Mouse (Mus musculus): ENCODE data around the gene Bglap2. TPM values are rescaled to one million over a fixed set of nuclear protein-coding genes. Genes with fewer than 3 reads are reported as not detected.
"Not testable (repeated sequence)": the region's sequence is repeated elsewhere in the genome, so short reads cannot be mapped to it uniquely, and the experiment has no call there.

Gene Bglap2
- not detected in 2 replicates for polyA plus RNA-seq (2011; ENCODE audit: insufficient read length, low read depth, missing spikeins)

DNA sequence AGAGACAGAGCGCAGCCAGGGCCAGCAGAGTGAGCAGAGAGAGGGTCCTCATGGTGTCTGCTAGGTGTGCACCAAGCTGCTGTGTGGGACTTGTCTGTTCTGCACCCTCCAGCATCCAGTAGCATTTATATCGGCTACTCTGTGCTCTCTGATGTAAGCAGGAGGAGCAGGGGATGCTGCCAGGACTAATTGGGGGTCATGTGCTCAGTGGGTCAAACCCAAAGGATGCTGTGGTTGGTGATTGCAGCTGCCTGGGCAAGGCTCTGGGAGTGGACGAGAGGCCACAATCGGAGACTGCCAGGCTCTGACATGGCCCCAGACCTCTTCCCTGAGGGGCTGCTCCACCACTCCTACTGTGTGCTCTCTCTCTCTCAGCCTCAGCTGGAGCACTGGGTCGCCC, at the start of gene Bglap2:
Bglap2 (minus strand) TSS at position 101 of the 400 bp plus-strand sequence.
- H3K4me1 ChIP-seq (ENCODE audit: control insufficient read depth, insufficient read depth, low read length); H3K27ac ChIP-seq (ENCODE audit: insufficient read depth, low read length); H3K4me3 ChIP-seq (ENCODE audit: insufficient read depth, low read length): not testable (repeated sequence)

DNA sequence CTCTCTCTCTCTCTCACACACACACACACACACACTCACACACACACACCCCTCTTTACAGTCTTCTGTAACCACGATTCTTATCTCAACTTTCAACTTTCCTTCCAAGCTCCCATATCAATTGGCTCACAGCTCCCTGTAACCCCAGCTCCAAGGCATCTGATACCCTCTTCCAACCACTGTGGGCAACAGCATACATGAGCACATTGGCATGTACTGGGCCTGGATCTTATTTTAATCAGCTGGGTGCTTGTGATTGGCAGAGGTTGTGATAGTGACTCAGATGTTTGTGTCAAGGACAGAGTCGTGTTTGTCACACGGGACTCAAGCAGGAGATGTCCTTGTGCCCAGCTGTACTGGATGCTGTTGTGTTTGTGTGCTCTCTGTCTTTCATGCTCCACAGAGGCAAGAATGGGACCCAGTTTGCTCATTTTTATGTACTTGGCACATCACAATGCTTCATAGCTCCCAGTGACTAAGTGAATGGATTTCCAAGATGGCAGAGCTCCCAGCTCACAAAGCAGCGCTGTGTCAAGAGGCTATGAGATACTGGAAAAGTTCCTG, 48.9 kb upstream of the Bglap2 start:
- TF ChIP-seq POLR2A (IDR thresholded peaks at IDR 0.05; ENCODE audit: low read depth, low read length) (no peak), CTCF (IDR thresholded peaks at IDR 0.05; ENCODE audit: borderline replicate concordance, insufficient read depth, low read length) (no peak)
- Histone ChIP-seq H3K4me1 (ENCODE audit: control insufficient read depth, insufficient read depth, low read length) (no peaks in the 10 kb centered on the region), H3K27ac (ENCODE audit: insufficient read depth, low read length) (no peak overlapping the region), H3K4me3 (ENCODE audit: insufficient read depth, low read length) (no peak overlapping the region)

DNA sequence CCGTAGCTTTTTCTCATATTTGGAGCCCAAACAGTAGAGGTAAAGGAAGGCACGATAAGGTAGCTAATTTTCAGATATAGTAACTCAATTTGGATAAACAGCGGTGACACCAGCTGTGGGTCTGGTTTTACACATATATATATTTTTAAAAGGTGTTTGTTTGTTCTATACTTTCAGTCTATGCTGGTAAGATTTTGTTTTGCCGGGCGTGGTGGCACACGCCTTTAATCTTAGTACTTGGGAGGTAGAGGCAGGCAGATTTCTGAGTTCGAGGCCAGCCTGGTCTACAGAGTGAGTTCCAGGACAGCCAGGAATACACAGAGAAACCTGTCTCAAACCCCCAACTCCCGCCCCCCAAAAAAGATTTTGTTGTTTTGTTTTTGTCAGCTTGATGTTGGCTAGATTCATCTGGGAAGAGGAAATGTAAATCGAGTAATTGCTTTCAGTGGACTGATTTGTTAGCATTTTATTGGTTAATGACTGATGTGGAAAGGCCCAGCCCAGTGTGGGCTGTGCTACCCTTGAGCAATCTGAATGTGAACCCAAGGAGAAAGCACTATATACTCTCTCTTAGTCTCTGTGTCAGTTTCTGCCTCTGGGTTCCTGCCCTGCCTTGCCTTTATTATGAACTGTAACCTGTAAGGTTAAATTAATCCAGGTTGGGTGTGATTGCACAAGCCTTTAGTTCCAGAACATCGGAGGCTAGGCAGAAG, 47.4 kb upstream of the Bglap2 start:
- Histone ChIP-seq H3K4me3 (ENCODE audit: insufficient read depth, low read length) (no peak overlapping the region), H3K4me1 (ENCODE audit: control insufficient read depth, insufficient read depth, low read length) (0 out of 2 replicates have a peak, but pooled peaks cover 3% of the 10 kb centered on the region), H3K27ac (ENCODE audit: insufficient read depth, low read length) (no peak overlapping the region)
- no peak for TF ChIP-seq CTCF (IDR thresholded peaks at IDR 0.05; ENCODE audit: borderline replicate concordance, insufficient read depth, low read length)
- no peak for TF ChIP-seq POLR2A (IDR thresholded peaks at IDR 0.05; ENCODE audit: low read depth, low read length)

DNA sequence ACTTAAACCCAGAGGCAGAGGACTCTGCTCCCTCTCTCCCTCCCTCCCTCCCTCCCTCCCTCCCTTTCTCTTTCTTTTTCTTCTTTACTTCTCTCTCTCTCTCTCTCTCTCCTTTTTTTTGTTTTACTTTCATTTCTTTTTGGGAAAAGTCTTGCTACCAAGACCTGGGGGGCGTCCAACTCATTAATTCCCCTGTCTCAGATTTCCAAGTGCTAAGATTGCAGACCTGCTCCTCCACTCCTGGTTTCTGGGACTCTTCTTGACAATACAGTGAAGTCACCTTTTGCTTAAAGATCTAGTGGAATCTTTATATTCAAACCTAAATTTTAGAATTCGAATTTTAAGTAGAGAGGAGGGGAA, 46.8 kb upstream of the Bglap2 start:
- Histone ChIP-seq H3K4me3 (ENCODE audit: insufficient read depth, low read length) (no peak overlapping the region), H3K4me1 (ENCODE audit: control insufficient read depth, insufficient read depth, low read length) (0 out of 2 replicates have a peak, but pooled peaks cover 3% of the 10 kb centered on the region), H3K27ac (ENCODE audit: insufficient read depth, low read length) (no peak overlapping the region)
- TF ChIP-seq CTCF (IDR thresholded peaks at IDR 0.05; ENCODE audit: borderline replicate concordance, insufficient read depth, low read length): no peak
- no peak for TF ChIP-seq POLR2A (IDR thresholded peaks at IDR 0.05; ENCODE audit: low read depth, low read length)

DNA sequence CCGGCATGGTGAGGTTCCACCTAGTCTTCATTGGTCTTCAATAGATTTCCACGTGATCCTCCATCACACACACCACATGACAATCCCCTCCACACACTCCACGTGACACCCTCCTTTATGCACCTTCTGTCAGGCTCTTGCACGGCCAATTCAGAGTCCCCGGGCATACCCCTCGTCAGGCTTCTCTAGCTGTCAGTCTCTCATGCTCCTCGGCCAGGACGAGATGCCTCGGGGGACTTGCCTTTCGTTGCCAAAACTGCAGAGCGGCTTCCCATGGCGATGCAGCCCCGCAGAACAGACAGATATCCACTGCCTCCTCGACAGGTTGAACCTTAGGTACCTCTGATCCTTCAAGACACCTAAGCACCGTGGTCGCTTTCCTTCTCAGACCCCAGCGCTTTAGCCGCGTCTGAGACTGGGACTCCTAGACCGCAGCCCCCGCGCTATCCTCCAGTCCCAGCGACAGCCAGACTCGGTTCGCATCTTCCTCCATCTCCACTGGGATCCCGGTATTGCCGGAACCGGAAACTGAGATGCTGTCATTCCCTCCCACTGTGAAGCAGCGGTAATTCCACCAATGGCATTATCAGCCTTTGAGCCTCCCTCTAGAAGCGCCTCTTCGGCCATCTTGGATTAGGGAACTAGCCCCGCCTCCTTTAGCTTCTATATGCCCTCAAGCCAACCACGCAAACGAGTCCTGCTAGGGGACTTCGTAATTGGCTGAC, 46.3 kb upstream of the Bglap2 start, which contains the start of gene Slc25a44:
Slc25a44 (minus strand) TSS at position 535 of the 725 bp plus-strand sequence.
- Histone ChIP-seq H3K4me1 (ENCODE audit: control insufficient read depth, insufficient read depth, low read length) (0 out of 2 replicates have a peak, but pooled peaks cover 3% of the 10 kb centered on the region), H3K4me3 (ENCODE audit: insufficient read depth, low read length) (peak within 1 kb of the TSS; percentile 77), H3K27ac (ENCODE audit: insufficient read depth, low read length) (no peak within 1 kb of the TSS)
- TF ChIP-seq CTCF (IDR thresholded peaks at IDR 0.05; ENCODE audit: borderline replicate concordance, insufficient read depth, low read length) (no peak), POLR2A (IDR thresholded peaks at IDR 0.05; ENCODE audit: low read depth, low read length) (peak; percentile 94)

DNA sequence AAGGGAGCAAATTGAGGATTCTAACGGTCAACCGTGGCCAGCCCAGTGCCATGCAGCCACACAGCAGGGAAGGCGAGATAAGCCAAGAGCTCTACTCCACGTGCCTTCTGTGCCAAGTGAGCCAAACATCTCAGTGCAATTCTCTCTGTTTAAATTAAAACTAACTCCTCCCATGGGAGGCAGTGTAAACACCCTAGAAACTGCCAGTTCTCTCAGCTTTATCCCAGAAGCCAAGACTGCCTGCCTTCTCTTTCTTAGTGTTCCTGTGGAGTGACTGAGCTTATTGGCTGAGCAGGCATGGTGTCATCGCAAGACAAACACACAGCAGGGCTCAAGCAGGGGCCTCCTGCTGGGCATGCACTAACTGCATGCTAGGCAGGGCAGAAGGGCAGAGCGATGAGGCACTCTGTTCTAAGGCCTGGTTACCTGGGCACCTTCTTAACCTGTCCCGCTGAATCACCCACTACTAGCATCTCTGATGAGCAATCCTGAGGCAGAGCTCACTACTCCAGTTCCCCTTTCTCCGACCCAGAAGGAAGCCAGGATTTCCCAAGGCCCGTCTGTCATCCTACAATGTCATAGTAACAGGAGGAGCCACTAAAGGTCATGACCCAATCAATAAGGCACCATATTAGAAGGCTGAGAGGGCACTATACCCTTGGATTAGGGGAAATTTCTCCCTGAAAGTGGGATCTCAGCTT, 43.7 kb upstream of the Bglap2 start:
- 0 out of 2 replicates have a peak, but pooled peaks cover 3% of the 10 kb centered on the region for H3K4me1 ChIP-seq (ENCODE audit: control insufficient read depth, insufficient read depth, low read length)

DNA sequence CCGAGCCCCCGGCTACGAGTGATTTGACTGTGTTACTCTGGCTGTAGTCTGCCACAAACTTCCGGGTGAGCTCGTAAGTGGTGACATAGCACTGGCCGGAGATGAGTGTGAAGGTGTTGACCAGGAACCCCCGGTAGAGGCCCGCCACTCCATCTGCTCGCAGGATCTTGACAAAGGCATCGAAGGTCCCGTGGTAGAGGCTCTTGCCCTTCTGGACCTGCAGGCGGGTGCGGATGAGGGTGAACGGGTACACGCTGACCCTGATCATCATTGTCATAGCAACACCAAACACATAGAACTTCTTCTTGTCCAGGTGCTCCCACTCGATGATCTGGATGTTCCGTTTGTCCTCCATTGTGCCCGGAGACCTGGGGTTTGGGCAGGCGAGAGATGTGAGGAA, 42.3 kb upstream of the Bglap2 start:
- Histone ChIP-seq H3K4me1 (ENCODE audit: control insufficient read depth, insufficient read depth, low read length) (0 out of 2 replicates have a peak, but pooled peaks cover 3% of the 10 kb centered on the region), H3K27ac (ENCODE audit: insufficient read depth, low read length) (no peak overlapping the region), H3K4me3 (ENCODE audit: insufficient read depth, low read length) (no peak overlapping the region)
- TF ChIP-seq CTCF (IDR thresholded peaks at IDR 0.05; ENCODE audit: borderline replicate concordance, insufficient read depth, low read length) (no peak), POLR2A (IDR thresholded peaks at IDR 0.05; ENCODE audit: low read depth, low read length) (no peak)

More for the DNA sequence above, 43.7 kb upstream of the Bglap2 start:
- Histone ChIP-seq H3K27ac (ENCODE audit: insufficient read depth, low read length) (no peak overlapping the region), H3K4me3 (ENCODE audit: insufficient read depth, low read length) (no peak overlapping the region)
- TF ChIP-seq CTCF (IDR thresholded peaks at IDR 0.05; ENCODE audit: borderline replicate concordance, insufficient read depth, low read length) (no peak), POLR2A (IDR thresholded peaks at IDR 0.05; ENCODE audit: low read depth, low read length) (no peak)

DNA sequence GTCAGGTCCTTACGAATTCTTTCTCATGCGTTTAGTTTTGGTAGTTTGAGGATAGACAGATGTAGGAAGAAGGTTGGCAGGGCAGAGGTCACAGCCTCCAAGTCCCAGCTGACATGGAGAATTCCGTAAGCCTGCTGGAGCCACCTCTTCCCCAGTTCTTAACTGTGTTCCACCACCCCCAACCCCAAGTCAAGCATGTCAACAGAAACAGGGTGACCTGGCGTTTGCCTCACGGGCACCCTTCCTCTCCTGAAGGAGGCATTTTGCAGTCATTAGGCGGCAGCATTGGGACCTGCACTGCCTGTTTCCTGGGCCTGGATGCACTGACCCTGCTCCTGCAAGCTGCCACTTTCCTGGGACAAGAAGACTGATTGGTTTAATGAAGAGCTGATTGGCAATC, 39.5 kb upstream of the Bglap2 start:
- 0 out of 2 replicates have a peak, but pooled peaks cover 3% of the 10 kb centered on the region for H3K4me1 ChIP-seq (ENCODE audit: control insufficient read depth, insufficient read depth, low read length)
- no peak for TF ChIP-seq POLR2A (IDR thresholded peaks at IDR 0.05; ENCODE audit: low read depth, low read length)
- no peak for TF ChIP-seq CTCF (IDR thresholded peaks at IDR 0.05; ENCODE audit: borderline replicate concordance, insufficient read depth, low read length)
- H3K4me3 ChIP-seq (ENCODE audit: insufficient read depth, low read length): no peak overlapping the region

DNA sequence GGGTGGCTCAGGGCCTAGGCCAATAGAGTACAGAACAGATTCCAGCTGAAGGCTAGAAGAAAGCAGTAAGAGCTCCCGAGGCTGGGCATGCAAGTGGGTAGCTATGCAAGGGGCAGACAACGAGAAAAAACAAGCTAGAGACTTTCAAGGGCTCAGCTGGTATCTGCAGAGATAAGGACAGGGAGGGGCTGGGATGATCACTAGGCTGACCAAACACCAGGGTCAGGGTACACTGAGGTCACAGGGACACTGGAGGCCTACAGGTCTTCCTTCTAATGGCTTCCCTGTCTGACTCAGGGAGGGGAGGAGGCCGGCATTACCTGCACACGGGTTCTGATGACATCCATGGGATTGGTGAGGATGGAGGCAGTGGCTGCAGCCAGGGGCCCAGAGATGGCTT, 37.2 kb upstream of the Bglap2 start:
- Histone ChIP-seq H3K4me1 (ENCODE audit: control insufficient read depth, insufficient read depth, low read length) (0 out of 2 replicates have a peak, but pooled peaks cover 2% of the 10 kb centered on the region), H3K4me3 (ENCODE audit: insufficient read depth, low read length) (no peak overlapping the region), H3K27ac (ENCODE audit: insufficient read depth, low read length) (no peak overlapping the region)
- TF ChIP-seq CTCF (IDR thresholded peaks at IDR 0.05; ENCODE audit: borderline replicate concordance, insufficient read depth, low read length) (no peak), POLR2A (IDR thresholded peaks at IDR 0.05; ENCODE audit: low read depth, low read length) (no peak)

More for the DNA sequence above, 39.5 kb upstream of the Bglap2 start:
- H3K27ac ChIP-seq (ENCODE audit: insufficient read depth, low read length): no peak overlapping the region
